Mouse (Mus musculus) bone marrow macrophage, adult 2 months (primary cell): ENCODE results near the gene Rnf40.

Source experiments
- CTCF ChIP-seq: IDR thresholded peaks from 2 replicates; pipeline ENCODE4 v1.5.1; 2012; ENCODE audit warnings: low read depth, mild to moderate bottlenecking, low read length, moderate library complexity
- POLR2A ChIP-seq: IDR thresholded peaks from 2 replicates; pipeline ENCODE4 v1.6.1; 2012; ENCODE audit warnings: mild to moderate bottlenecking, low read depth, low read length, borderline replicate concordance

GRCm38 (mm10) chr7:127626039-127626438, 37.5 kb downstream of the Rnf40 start:
- TF ChIP-seq CTCF (no peak), POLR2A (no peak)
